Mouse (Mus musculus) gastrocnemius, postnatal 14 days (tissue): ENCODE data around the gene Zc3h14. TPM values are rescaled to one million over a fixed set of nuclear protein-coding genes. Genes with fewer than 3 reads are reported as not detected.

ENCODE experiments used
- DNase-seq: peaks from one replicate; pipeline ENCODE4 v3.0.0; 2021; ENCODE audit warnings: mixed read lengths
- intact Hi-C: fragments of 180-260 bp; cut with DNase I; formaldehyde crosslinking; loops from one replicate; pipeline ENCODE4 v1.15.1; 2025; ENCODE audit warnings: low total_unique reads
- total RNA-seq, 2 experiments: library from RNA; stranded (reverse); gene quantifications; 2 replicates each; pipeline ENCODE4 v1.2.3; 2021

The Zc3h14 gene
- total RNA-seq, 2 experiments from 2014 or later: 39.7 to 41.8 TPM

- no peak for DNase-seq
- intact Hi-C loops: no loop called here
Measured at GRCm38 (mm10) chr12:98734880-98735801, 11.6 kb upstream of the Zc3h14 start.

- intact Hi-C loops: no loop called here
- peak; percentile 80 for DNase-seq
Measured at GRCm38 (mm10) chr12:98736951-98737800, 9.6 kb upstream of the Zc3h14 start, which contains the start of gene Ptpn21. Gene Ptpn21 (minus strand): TSS chr12:98737405.

GRCm38 (mm10) chr12:98737801-98738350 is 8.9 kb upstream of the Zc3h14 start:
- intact Hi-C loops: no loop called here
- DNase-seq: no peak

- no peak for DNase-seq
Measured at GRCm38 (mm10) chr12:98741011-98741501, 5.7 kb upstream of the Zc3h14 start.

GRCm38 (mm10) chr12:98745626-98746025 is 1.1 kb upstream of the Zc3h14 start:
- intact Hi-C loops: no loop called here
- DNase-seq: no peak

More at GRCm38 (mm10) chr12:98741011-98741501, 5.7 kb upstream of the Zc3h14 start:
- intact Hi-C loops: no loop called here

GRCm38 (mm10) chr12:98746131-98746530 is 633 bp upstream of the Zc3h14 start:
- intact Hi-C loops: no loop called here
- peak; percentile 58 for DNase-seq

- no peak for DNase-seq
- intact Hi-C loops: no loop called here
Measured at GRCm38 (mm10) chr12:98747380-98747753, 603 bp downstream of the Zc3h14 start.

GRCm38 (mm10) chr12:98757636-98758035 is 10.9 kb downstream of the Zc3h14 start:
- DNase-seq: peak; percentile 16
- intact Hi-C loops: no loop called here

GRCm38 (mm10) chr12:98759700-98760099 is 12.9 kb downstream of the Zc3h14 start:
- intact Hi-C loops: no loop called here

GRCm38 (mm10) chr12:98766241-98766640 is 19.5 kb downstream of the Zc3h14 start:
- no peak for DNase-seq

More at GRCm38 (mm10) chr12:98759700-98760099, 12.9 kb downstream of the Zc3h14 start:
- no peak for DNase-seq

GRCm38 (mm10) chr12:98777509-98777908 is 30.7 kb downstream of the Zc3h14 start:
- DNase-seq: no peak
- intact Hi-C loops: no loop called here

More at GRCm38 (mm10) chr12:98766241-98766640, 19.5 kb downstream of the Zc3h14 start:
- intact Hi-C loops: no loop called here

GRCm38 (mm10) chr12:98779148-98779547 is 32.4 kb downstream of the Zc3h14 start:
- DNase-seq: no peak
- intact Hi-C loops: no loop called here

GRCm38 (mm10) chr12:98784251-98784650 is 37.5 kb downstream of the Zc3h14 start:
- DNase-seq: no peak
- intact Hi-C loops: no loop called here

- no peak for DNase-seq
- intact Hi-C loops: no loop called here
Measured at GRCm38 (mm10) chr12:98795731-98796318, 49.1 kb downstream of the Zc3h14 start.

- DNase-seq: no peak
- intact Hi-C loops: no loop called here
Measured at GRCm38 (mm10) chr12:98800334-98800733, 53.6 kb downstream of the Zc3h14 start.

- no peak for DNase-seq
- intact Hi-C loops: no loop called here
Measured at GRCm38 (mm10) chr12:98802245-98802644, 55.5 kb downstream of the Zc3h14 start.

- no peak for DNase-seq
- intact Hi-C loops: no loop called here
Measured at GRCm38 (mm10) chr12:98804078-98804748, 57.4 kb downstream of the Zc3h14 start.

- no peak for DNase-seq
- intact Hi-C loops: no loop called here
Measured at GRCm38 (mm10) chr12:98820781-98821180, 74.0 kb downstream of the Zc3h14 start.

GRCm38 (mm10) chr12:98831122-98831521 is 84.4 kb downstream of the Zc3h14 start:
- intact Hi-C loops: no loop called here
- DNase-seq: no peak
